Mouse (Mus musculus): Measurements from ENCODE around the gene Mex3d.

DNA sequence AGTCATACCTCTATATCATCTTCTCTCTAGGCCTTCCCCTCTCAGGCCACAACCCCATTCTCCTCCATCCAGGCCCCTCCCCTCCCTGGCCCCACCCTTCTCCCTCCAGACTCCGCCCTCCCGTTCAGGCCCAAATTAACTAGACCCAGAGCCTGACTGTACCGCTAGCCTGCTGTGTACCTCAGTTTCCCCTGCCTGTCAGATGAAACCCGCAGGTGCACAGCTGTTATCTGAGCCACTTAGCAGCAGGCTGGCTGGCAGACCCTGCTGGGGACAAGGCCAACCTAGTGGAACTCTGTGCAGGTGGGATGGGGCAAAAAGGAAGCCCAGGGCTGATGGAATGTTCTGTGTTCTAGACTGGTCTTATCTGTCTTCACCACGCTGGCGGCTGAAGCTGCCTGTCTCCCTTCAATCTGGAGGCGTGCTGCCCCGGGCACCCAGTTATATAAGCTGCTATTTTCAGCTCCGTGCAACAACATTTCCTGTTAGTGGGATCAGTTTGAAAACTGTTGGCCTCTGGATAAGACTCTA is 43.3 kb downstream of the Mex3d start:
- TF ChIP-seq GATA1 (IDR thresholded peaks at IDR 0.05; ENCODE audit: low read length), result peak; percentile 56
- TF ChIP-seq TAL1 (IDR thresholded peaks at IDR 0.05; ENCODE audit: low read length), result peak; percentile 79

Data from erythroblast, embryonic 14.5 days (primary cell).